Mouse (Mus musculus) urinary bladder, postnatal 14 days (tissue): ENCODE data around the gene Ckap5.

Experiments
- DNase-seq: peaks from one replicate; pipeline ENCODE4 v3.0.0; 2021; ENCODE audit warnings: low spot score

Gene Ckap5

GRCm38 (mm10) chr2:91627486-91627885 is 100.9 kb downstream of the Ckap5 start:
- no peak for DNase-seq

- DNase-seq, result no peak
These were observed 101.6 kb downstream of the Ckap5 start for GRCm38 (mm10) chr2:91628171-91628570.

- no peak for DNase-seq
These were observed 103.1 kb downstream of the Ckap5 start for GRCm38 (mm10) chr2:91629682-91630081.

- DNase-seq, result no peak
These were observed 103.8 kb downstream of the Ckap5 start for GRCm38 (mm10) chr2:91630384-91630783.

- DNase-seq, result no peak
These were observed 105.3 kb downstream of the Ckap5 start for GRCm38 (mm10) chr2:91631826-91632225.

GRCm38 (mm10) chr2:91632316-91632715 is 105.8 kb downstream of the Ckap5 start:
- DNase-seq, result no peak

- no peak for DNase-seq
These were observed 106.9 kb downstream of the Ckap5 start for GRCm38 (mm10) chr2:91633334-91633977.

- DNase-seq, result no peak
These were observed 108.3 kb downstream of the Ckap5 start for GRCm38 (mm10) chr2:91634841-91635240.

- DNase-seq, result no peak
These were observed 108.9 kb downstream of the Ckap5 start for GRCm38 (mm10) chr2:91635486-91635885.

- no peak for DNase-seq
These were observed 109.7 kb downstream of the Ckap5 start, which contains the start of gene F2 for GRCm38 (mm10) chr2:91636229-91636628. Gene F2 (minus strand): TSS chr2:91636414.

- DNase-seq, result no peak
These were observed 110.3 kb downstream of the Ckap5 start for GRCm38 (mm10) chr2:91636727-91637338.

GRCm38 (mm10) chr2:91638931-91639330 is 112.4 kb downstream of the Ckap5 start:
- no peak for DNase-seq

- DNase-seq, result no peak
These were observed 116.4 kb downstream of the Ckap5 start for GRCm38 (mm10) chr2:91642825-91643415.

GRCm38 (mm10) chr2:91644021-91644420 is 117.5 kb downstream of the Ckap5 start:
- DNase-seq, result no peak

- DNase-seq, result no peak
These were observed 118.8 kb downstream of the Ckap5 start for GRCm38 (mm10) chr2:91645354-91645753.

GRCm38 (mm10) chr2:91645811-91646210 is 119.2 kb downstream of the Ckap5 start:
- DNase-seq, result no peak

- peak; percentile 48 for DNase-seq
These were observed 120.2 kb downstream of the Ckap5 start for GRCm38 (mm10) chr2:91646733-91647132.

- no peak for DNase-seq
These were observed 122.6 kb downstream of the Ckap5 start for GRCm38 (mm10) chr2:91649152-91649551.

GRCm38 (mm10) chr2:91649553-91650359 is 123.2 kb downstream of the Ckap5 start, which contains the start of the genes Zfp408 and Arhgap1:
Gene Zfp408 (minus strand): TSS chr2:91649791.
Gene Arhgap1 (plus strand): TSS chr2:91649860.
- DNase-seq, result peak; percentile 98

- DNase-seq, result no peak
These were observed 123.9 kb downstream of the Ckap5 start for GRCm38 (mm10) chr2:91650360-91650995.

- no peak for DNase-seq
These were observed 125.1 kb downstream of the Ckap5 start for GRCm38 (mm10) chr2:91651458-91652258.
